Mouse (Mus musculus) heart, embryonic 14.5 days (tissue): ENCODE measurements around the gene Lrp10. TPM values are rescaled to one million over a fixed set of nuclear protein-coding genes. Genes with fewer than 3 reads are reported as not detected.

ENCODE experiments used
- ATAC-seq: fragments of 200-750 bp; cut with Nextera tagmentation; 2 replicates; pipeline ENCODE4 v1.8.0; 2017; ENCODE audit warnings: low read depth, moderate TSS enrichment; ENCODE audit not compliant: insufficient number of reproducible peaks, insufficient read depth, low FRiP score
- H3K27ac ChIP-seq, 2 experiments: fragments of 200-500 bp in 1 of 2; fragments of 300-500 bp in 1 of 2; sonication (generic) in 1 of 2; replicated peaks in 1 of 2; 2 replicates each; pipeline ENCODE4 v1.5.1; 2012 to 2014; ENCODE audit warnings: low read depth in 2 of 2, low read length in 2 of 2, control low read depth in 1 of 2, mild to moderate bottlenecking in 1 of 2, mixed read lengths in 1 of 2; ENCODE audit not compliant: control insufficient read depth in 1 of 2, insufficient read depth in 1 of 2
- H3K27me3 ChIP-seq: fragments of 300-500 bp; sonication (generic); 2 replicates; pipeline ENCODE4 v1.6.1; 2014; ENCODE audit warnings: mild to moderate bottlenecking, low read length, control low read depth; ENCODE audit not compliant: control insufficient read depth, insufficient read depth
- H3K36me3 ChIP-seq: fragments of 300-500 bp; sonication (generic); 2 replicates; pipeline ENCODE4 v1.6.1; 2014; ENCODE audit warnings: mild to moderate bottlenecking, control low read depth, low read length, mixed read lengths; ENCODE audit not compliant: control insufficient read depth, insufficient read depth
- H3K4me1 ChIP-seq, 2 experiments: fragments of 200-500 bp in 1 of 2; fragments of 300-500 bp in 1 of 2; sonication (generic) in 1 of 2; 2 replicates each; pipeline ENCODE4 v1.6.1; 2012 to 2014; ENCODE audit warnings: low read length in 2 of 2, control low read depth in 1 of 2, mixed read lengths in 1 of 2; ENCODE audit not compliant: control insufficient read depth in 2 of 2, insufficient read depth in 2 of 2
- H3K4me2 ChIP-seq: fragments of 300-500 bp; sonication (generic); 2 replicates; pipeline ENCODE4 v1.6.1; 2014; ENCODE audit warnings: mild to moderate bottlenecking, low read length
- H3K4me3 ChIP-seq, 2 experiments: fragments of 200-500 bp in 1 of 2; fragments of 300-500 bp in 1 of 2; sonication (generic) in 1 of 2; 2 replicates each; pipeline ENCODE4 v1.5.1; 2012 to 2014; ENCODE audit warnings: low read length in 2 of 2, mild to moderate bottlenecking in 2 of 2, control low read depth in 1 of 2, low read depth in 1 of 2, moderate library complexity in 1 of 2; ENCODE audit not compliant: control insufficient read depth in 1 of 2, insufficient read depth in 1 of 2
- H3K9ac ChIP-seq: fragments of 300-500 bp; sonication (generic); 2 replicates; pipeline ENCODE4 v1.6.1; 2014; ENCODE audit warnings: mild to moderate bottlenecking, low read length
- H3K9me3 ChIP-seq: fragments of 300-500 bp; sonication (generic); 2 replicates; pipeline ENCODE4 v1.6.1; 2016; ENCODE audit warnings: low read length, control low read depth; ENCODE audit not compliant: control insufficient read depth
- WGBS: fragments of 180-500 bp; shearing (Covaris S2); extraction: QIAGEN DNeasy Blood & Tissue Kit; methylation state at CpG from one replicate; pipeline ENCODE4 v1.1.7; 2014; 5-methylcytosine and 5-hydroxymethylcytosine counted together
- polyA plus RNA-seq: library from polyadenylated mRNA; unstranded; fragments of >200 nt; fragmentation: Nextera tagmentation; extraction: Ambion mirVana; gene quantifications from 2 replicates; pipeline ENCODE4 v1.2.1, GENCODE M21; 2014

Lrp10 gene
- polyA plus RNA-seq, 1 experiment from 2014 or later: 47.8 TPM

DNA sequence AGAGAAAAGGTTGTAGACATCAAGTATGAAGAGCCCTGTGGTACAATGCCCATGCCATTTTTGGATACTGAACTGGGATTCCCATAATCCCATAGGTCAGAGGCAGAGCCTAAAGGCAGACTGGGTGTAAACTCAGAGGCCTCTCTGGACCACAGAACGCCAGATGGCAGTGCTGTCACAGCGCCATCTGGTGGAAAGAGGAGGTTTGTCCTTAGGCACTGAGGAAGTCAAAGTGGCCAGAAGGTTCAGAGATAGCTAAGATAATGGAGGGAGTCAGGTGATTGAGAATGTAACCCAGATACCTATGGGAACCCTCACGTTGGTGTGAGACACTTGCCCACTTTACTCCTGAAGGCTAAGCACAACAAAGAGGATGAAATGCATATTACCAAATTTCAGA lies 30.3 kb downstream of the Lrp10 start:
- Histone ChIP-seq H3K9me3 (no peaks in the 10 kb centered on the region), H3K9ac (no peak overlapping the region), H3K27me3 (no peaks in the 10 kb centered on the region), H3K4me1 (no peaks in the 10 kb centered on the region), H3K27ac (no peak overlapping the region), H3K4me2 (no peak overlapping the region), H3K4me3 (no peak overlapping the region), H3K36me3 (no peaks in the 10 kb centered on the region)
- WGBS: 1% methylated on average over 3 of the region's 3 CpGs
- ATAC-seq: no peak

DNA sequence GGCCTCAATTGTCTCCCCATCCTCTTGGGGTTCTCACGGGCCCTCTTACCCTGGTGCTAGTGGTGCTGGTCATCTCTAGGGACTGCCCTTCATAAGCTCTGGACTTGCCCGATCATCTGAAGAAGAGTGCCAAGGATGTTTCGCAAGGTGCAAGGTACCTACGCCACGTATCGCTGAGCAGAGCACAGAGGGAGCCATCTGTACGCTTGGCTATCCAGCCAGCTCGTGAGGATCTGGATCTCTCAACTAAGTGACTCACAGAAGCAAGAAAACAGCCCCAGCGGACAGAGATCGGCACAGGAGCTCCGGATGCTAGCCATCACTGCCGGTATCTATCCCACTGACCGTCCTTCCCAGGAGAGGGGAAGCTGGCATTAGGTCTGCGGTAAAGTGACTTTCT lies 32.8 kb downstream of the Lrp10 start:
- Histone ChIP-seq H3K4me3 (no peak overlapping the region), H3K9me3 (peaks cover 5% of the 10 kb centered on the region; the same call in 1 of the 2 replicates)
- 81% methylated on average over 14 of the region's 14 CpGs for WGBS

DNA sequence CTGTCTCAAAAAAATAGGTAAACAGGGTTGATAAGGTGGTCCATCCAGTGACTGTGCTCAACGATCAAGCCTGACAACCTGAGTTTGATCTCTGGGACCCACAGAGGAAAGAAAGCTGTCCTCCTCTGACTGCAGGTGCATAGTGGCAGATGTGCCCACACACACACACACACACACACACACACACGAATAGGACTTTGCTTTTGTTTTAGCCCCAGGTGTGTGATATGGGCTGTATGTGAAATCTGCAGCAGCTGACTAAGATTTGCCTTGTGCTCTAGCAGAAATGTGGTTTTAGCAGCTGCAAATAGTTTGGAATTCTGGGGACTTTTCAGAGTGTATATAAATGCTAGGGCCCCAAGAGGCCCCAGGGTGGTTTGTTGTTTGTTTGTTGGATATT lies 35.4 kb downstream of the Lrp10 start:
- Histone ChIP-seq H3K27ac (no peak overlapping the region), H3K9me3 (peaks cover 11% of the 10 kb centered on the region; the same call in 1 of the 2 replicates), H3K4me1 (no peaks in the 10 kb centered on the region), H3K9ac (no peak overlapping the region), H3K4me2 (no peak overlapping the region), H3K27me3 (no peaks in the 10 kb centered on the region), H3K36me3 (no peaks in the 10 kb centered on the region), H3K4me3 (no peak overlapping the region)
- no peak for ATAC-seq
- WGBS: 62% methylated on average over 2 of the region's 2 CpGs

More for the DNA sequence above, 32.8 kb downstream of the Lrp10 start:
- no peak for ATAC-seq
- H3K27ac ChIP-seq: no peak overlapping the region
- no peak overlapping the region for H3K9ac ChIP-seq
- H3K4me1 ChIP-seq: no peaks in the 10 kb centered on the region
- H3K36me3 ChIP-seq: no peaks in the 10 kb centered on the region
- H3K4me2 ChIP-seq: no peak overlapping the region
- H3K27me3 ChIP-seq: no peaks in the 10 kb centered on the region

DNA sequence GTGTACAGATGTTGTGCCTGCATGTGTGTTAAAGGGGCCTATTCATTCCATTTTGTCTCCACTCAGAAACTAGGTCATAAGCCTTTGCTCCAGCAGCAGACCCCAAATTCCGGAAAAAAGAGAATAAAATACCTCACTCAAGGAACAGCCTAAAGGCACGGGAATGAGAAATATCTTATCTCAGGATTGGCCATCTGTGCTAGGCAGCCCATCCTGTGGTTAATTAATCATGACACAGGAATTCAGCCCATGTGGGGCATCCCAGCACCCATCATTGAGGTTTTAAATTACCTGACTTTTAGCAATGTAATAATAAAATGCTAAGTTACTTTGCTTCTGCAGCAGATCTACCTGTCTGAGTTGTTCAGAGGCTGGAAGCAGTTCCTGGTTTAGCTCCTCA lies 37.4 kb downstream of the Lrp10 start:
- Histone ChIP-seq H3K4me1 (no peaks in the 10 kb centered on the region), H3K4me2 (no peak overlapping the region), H3K9me3 (peaks cover 11% of the 10 kb centered on the region; the same call in 1 of the 2 replicates), H3K36me3 (peaks cover 3% of the 10 kb centered on the region), H3K27ac (no peak overlapping the region), H3K9ac (no peak overlapping the region), H3K27me3 (no peaks in the 10 kb centered on the region), H3K4me3 (no peak overlapping the region)
- no peak for ATAC-seq
- WGBS: 47% methylated on average over 2 of the region's 2 CpGs

DNA sequence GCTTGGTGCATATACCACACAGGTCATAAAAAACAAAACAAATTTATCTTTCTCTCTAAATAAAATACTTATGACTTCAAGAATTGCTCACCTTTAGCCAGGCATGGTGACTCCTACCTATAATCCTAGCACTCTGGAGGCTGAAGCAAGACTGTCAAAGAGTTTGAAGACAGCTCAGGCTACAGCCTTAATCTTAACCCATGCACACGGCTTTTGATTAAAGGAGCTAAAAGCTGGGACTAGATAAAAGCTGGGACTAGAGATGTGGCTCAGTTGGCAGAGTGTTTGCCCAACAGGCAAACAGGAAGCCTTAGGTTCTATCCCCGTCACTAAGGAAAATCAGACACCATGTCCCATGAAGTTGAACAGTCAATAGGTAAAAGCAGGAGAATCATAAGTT lies 39.2 kb downstream of the Lrp10 start:
- WGBS: 68% methylated on average over 2 of the region's 2 CpGs

DNA sequence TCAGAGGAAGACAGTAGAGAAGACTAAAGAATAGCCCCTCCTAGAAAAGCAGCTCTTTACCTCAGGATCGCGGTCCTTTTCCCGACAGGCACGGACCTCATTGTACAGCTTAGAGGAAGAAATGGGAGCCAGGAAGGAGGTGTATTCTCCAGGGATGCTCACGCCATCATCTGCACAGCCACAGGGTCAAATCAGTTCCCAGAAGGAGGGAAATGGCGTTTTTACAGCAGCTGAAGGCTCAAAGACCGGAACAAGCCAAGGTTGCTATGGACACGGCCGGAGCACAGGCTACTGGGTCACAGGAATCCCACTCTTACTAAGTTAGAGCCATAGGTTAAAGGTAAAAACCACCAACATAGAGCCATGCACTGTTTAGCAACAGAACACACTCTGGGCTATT lies 45.8 kb downstream of the Lrp10 start:
- no peak overlapping the region for H3K9ac ChIP-seq
- 94% methylated on average over 9 of the region's 9 CpGs for WGBS
- ATAC-seq: no peak
- peaks cover 87% of the 10 kb centered on the region for H3K36me3 ChIP-seq
- peaks cover 7% of the 10 kb centered on the region; the same call in 1 of the 2 replicates for H3K9me3 ChIP-seq
- no peaks in the 10 kb centered on the region for H3K4me1 ChIP-seq
- no peak overlapping the region for H3K4me2 ChIP-seq
- H3K4me3 ChIP-seq: no peak overlapping the region
- no peak overlapping the region for H3K27ac ChIP-seq
- H3K27me3 ChIP-seq: no peaks in the 10 kb centered on the region

More for the DNA sequence above, 39.2 kb downstream of the Lrp10 start:
- peaks cover 11% of the 10 kb centered on the region; the same call in 1 of the 2 replicates for H3K9me3 ChIP-seq
- no peak overlapping the region for H3K4me2 ChIP-seq
- H3K9ac ChIP-seq: no peak overlapping the region
- H3K4me3 ChIP-seq: no peak overlapping the region
- H3K27me3 ChIP-seq: no peaks in the 10 kb centered on the region
- no peak overlapping the region for H3K27ac ChIP-seq
- H3K36me3 ChIP-seq: peaks cover 20% of the 10 kb centered on the region
- no peak for ATAC-seq
- no peaks in the 10 kb centered on the region for H3K4me1 ChIP-seq

DNA sequence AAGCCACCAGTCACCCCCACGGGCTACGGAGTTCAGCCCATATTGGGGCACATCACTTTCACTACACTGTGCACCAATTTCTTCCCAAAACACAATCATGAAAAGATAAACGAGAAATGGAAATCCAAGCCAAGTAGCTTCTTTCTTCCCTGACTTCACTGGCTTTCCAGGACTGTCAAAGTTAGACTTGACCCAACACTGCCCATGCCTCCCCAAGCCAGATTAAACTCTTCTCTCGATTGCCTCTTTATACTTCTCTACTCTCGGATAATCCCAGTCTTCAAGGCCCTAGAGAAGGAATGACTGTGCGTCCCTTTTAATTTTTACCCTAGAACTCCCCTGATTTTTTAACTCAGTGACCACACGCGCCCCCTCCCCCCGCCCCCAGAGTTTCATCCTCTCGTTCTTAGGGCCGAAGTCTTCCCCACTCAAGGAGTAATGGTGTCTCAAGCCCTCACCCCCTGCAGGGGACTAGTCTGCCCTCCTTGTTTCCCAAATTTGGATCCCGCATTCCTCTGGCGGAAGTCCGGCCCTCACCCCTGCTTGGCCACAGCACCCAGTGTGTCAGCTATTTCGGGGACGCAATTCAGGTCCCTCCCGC lies 52.9 kb downstream of the Lrp10 start:
- 4% methylated on average over 17 of the region's 17 CpGs for WGBS
- H3K4me3 ChIP-seq: peak overlapping the region; percentile 73 to 78
- H3K4me2 ChIP-seq: peak overlapping the region; percentile 88
- peak overlapping the region; percentile 84 for H3K9ac ChIP-seq
- H3K9me3 ChIP-seq: peaks cover 7% of the 10 kb centered on the region; the same call in 1 of the 2 replicates
- H3K27me3 ChIP-seq: no peaks in the 10 kb centered on the region
- H3K36me3 ChIP-seq: peaks cover 36% of the 10 kb centered on the region
- H3K27ac ChIP-seq: peak overlapping the region; percentile 62 to 78
- H3K4me1 ChIP-seq: peaks cover 3 to 11% of the 10 kb centered on the region in 2 experiments
- ATAC-seq: peak; percentile 44; the same call in 1 of the 2 replicates
